Mouse (Mus musculus) liver, adult 10 weeks (tissue): ENCODE measurements around the gene Ifna15. TPM values are rescaled to one million over a fixed set of nuclear protein-coding genes. Genes with fewer than 3 reads are reported as not detected.

Experiments used
- polyA plus RNA-seq: library from polyadenylated mRNA; stranded (reverse); fragments of 350-450 nt; fragmentation: Illumina TruSeq; extraction: RNeasy Lipid Tissue Mini Kit (QIAGEN cat#74804); gene quantifications from one replicate; pipeline ENCODE4 v1.2.3, GENCODE M21; 2014; ENCODE audit warnings: low read depth, low replicate concordance

Gene Ifna15
- not detected for polyA plus RNA-seq

GRCm38 (mm10) chr4:88558145-88558544 is at the start of gene Ifna15:
Ifna15 (minus strand) TSS chr4:88558245.

GRCm38 (mm10) chr4:88603276-88603675 is 45.2 kb upstream of the Ifna15 start, which contains the start of gene Ifna12:
Ifna12 (minus strand) TSS chr4:88603376.

GRCm38 (mm10) chr4:88592285-88592684 is 34.2 kb upstream of the Ifna15 start, which contains the start of gene Ifna9:
Ifna9 (minus strand) TSS chr4:88592385.

GRCm38 (mm10) chr4:88571698-88572097 is 13.7 kb upstream of the Ifna15 start, which contains the start of gene Ifna14:
Ifna14 (minus strand) TSS chr4:88571798.

GRCm38 (mm10) chr4:88522674-88523073 is 35.4 kb downstream of the Ifna15 start, which contains the start of gene Ifnb1:
Ifnb1 (minus strand) TSS chr4:88522774.

Other genes starting within 250 kb of the Ifna15 start
- 3.2 TPM for gene Hacd4, start 119.3 kb downstream of the Ifna15 start, polyA plus RNA-seq
- gene Ifnb1, start 35.5 kb downstream of the Ifna15 start, polyA plus RNA-seq = not detected
- gene Ifna14, start 13.6 kb upstream of the Ifna15 start, polyA plus RNA-seq = not detected
- not detected for gene Ifna9, start 34.1 kb upstream of the Ifna15 start, polyA plus RNA-seq
- not detected for gene Ifna12, start 45.1 kb upstream of the Ifna15 start, polyA plus RNA-seq
- gene C87499, start 76.2 kb upstream of the Ifna15 start, polyA plus RNA-seq = not detected
- not detected for gene Ifna13, start 86.2 kb upstream of the Ifna15 start, polyA plus RNA-seq
- gene Ifna16, start 118.7 kb upstream of the Ifna15 start, polyA plus RNA-seq = not detected
- gene Ifna2, start 125.7 kb upstream of the Ifna15 start, polyA plus RNA-seq = not detected
- gene Ifnab, start 133.1 kb upstream of the Ifna15 start, polyA plus RNA-seq = not detected
- not detected for gene Gm26566, start 163.6 kb upstream of the Ifna15 start, polyA plus RNA-seq
- 58.1 TPM for gene Klhl9, start 164.2 kb upstream of the Ifna15 start, polyA plus RNA-seq
- gene Gm13271, start 196.6 kb upstream of the Ifna15 start, polyA plus RNA-seq = not detected
- gene Gm13283, start 201.9 kb upstream of the Ifna15 start, polyA plus RNA-seq = not detected
- gene Gm13290, start 215.6 kb upstream of the Ifna15 start, polyA plus RNA-seq = not detected
- gene Gm13289, start 218.7 kb upstream of the Ifna15 start, polyA plus RNA-seq = not detected
- not detected for gene Gm13272, start 221.6 kb upstream of the Ifna15 start, polyA plus RNA-seq
- gene Ifnz, start 223.9 kb upstream of the Ifna15 start, polyA plus RNA-seq = not detected
- not detected for gene Gm13276, start 227.5 kb upstream of the Ifna15 start, polyA plus RNA-seq
- not detected for gene Gm13277, start 230.4 kb upstream of the Ifna15 start, polyA plus RNA-seq
- gene Gm13278, start 233.3 kb upstream of the Ifna15 start, polyA plus RNA-seq = not detected
- gene Gm13275, start 236.2 kb upstream of the Ifna15 start, polyA plus RNA-seq = not detected
- gene Gm13279, start 239.2 kb upstream of the Ifna15 start, polyA plus RNA-seq = not detected
- not detected for gene Gm13285, start 241.4 kb upstream of the Ifna15 start, polyA plus RNA-seq
- not detected for gene Gm13287, start 245.0 kb upstream of the Ifna15 start, polyA plus RNA-seq
- gene Gm13288, start 247.3 kb upstream of the Ifna15 start, polyA plus RNA-seq = not detected